Mouse (Mus musculus): Measurements from ENCODE around the gene Mylpf.
A peak's percentile ranks its signal among the peaks of the same experiment; 100 is the strongest.

Gene Mylpf

GRCm38 (mm10) chr7:127207374-127208294 lies 1.1 kb upstream of the Mylpf start:
- peak in 1 of 2 experiments; percentile 69 for DNase-seq

- no peak for DNase-seq
These were observed 466 bp upstream of the Mylpf start, which contains the start of gene Tbc1d10b for GRCm38 (mm10) chr7:127208295-127208552. Gene Tbc1d10b (minus strand): TSS chr7:127208468.

DNA sequence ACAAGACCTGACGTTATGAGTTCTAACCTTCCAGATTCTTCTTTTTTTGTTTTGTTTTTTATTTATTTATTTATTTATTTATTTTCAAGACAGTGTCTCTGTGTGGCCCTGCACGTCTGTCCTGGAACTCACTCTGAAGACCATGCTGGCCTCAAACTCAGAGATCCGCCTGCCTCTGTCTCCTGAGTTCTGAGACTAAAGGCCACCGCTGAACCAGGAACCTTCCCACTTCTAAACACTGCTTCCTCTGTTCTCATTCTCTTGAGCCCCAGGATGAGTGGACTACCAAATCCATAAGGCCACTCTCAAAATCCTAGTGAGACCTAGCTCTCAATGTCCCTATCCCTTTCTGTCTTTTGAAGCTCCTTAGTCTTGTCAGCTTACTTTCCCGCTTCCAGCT lies 1.2 kb downstream of the Mylpf start:
- DNase-seq = peak in 1 of 2 experiments; percentile 18

DNA sequence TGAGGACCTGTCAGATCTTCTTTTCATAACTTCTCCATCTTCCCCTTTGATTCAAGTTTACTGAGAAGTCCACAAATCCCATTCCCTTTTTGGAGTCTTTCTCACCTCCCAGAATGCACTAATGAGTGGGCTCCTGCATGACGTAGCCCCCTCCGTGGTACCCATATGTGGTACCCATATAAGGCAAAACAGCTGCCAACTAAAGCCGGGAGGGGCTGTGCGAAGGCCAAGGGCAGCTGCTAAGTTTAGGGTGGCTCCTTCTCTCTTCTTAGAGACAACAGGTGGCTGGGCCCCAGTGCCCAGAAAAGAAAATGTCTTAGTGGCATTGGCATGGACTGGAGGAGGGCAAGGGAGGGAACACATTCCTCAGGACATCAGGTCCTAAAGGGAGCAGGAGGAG lies 1.6 kb downstream of the Mylpf start:
- peak; percentile 43 to 69 for DNase-seq

DNA sequence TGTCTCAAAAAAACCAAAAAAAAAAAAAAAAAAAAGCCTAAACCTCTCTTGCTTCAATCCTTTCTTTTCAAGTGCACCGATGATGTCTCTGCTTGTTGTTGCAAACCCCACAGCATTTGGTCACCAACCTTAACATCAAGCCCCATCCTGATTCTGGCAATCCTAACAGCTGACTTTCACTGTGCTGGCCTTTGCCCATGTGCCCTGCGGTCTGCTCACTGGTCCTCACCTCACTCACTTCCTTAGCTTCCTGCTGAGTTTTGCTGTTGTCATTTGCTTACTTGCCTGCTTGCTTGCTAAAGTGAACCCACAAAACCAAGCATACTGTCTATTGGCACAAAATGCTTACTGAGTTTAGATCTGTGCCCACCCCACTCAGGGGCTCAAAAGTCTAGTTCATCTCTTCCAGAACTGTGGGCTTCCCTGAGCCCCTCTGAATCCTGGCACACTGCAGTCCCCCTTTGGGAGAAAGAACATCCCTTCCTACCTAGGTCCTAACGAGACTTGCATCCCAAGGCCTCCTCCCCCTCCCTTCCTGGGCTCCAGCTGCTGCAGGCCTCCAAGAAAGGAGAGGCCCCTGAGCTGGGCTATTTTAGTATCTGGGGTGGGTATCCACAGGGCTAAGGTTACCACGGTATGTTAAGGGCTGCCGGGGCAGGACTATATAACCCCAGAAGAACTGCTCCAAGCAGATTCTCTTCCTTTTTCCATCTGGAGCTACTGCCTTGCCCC lies 2.5 kb downstream of the Mylpf start:
- DNase-seq = peak in 1 of 2 experiments; percentile 45

DNA sequence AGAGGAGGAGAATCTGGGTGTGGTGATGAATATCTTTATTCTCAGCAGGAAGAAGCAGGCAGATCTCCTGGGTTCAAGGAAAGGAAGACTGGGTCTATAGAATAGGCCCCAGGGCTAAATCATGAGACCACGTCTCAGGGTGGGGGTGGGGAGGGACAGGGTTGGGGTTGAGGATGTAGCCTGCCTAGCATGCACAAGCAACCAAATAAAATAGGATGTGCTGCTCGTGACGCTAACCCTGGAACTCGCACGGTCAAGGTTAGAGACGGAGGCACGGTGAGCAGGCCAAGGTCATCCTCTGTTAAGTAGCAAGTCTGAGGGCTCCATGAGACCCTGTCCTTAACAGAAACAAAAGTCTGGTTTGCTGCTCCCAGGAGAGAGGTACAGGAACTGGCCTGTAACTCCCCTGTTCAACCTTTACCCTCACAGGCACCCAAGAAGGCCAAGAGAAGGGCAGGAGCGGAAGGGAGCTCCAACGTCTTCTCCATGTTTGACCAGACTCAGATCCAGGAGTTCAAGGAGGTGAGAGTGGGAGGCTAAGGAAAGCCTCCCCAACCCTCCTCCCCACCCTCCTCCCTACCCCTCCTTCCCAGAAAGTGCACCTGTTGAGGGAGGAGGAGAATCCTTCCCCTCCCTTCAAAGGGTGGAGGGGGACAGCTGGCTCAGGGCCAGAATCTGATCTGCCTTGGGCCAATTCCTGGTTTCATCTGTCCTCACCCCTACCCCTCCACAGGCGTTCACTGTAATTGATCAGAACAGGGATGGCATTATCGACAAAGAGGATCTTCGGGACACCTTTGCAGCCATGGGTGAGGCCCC lies 4.0 kb downstream of the Mylpf start:
- DNase-seq = no peak

DNA sequence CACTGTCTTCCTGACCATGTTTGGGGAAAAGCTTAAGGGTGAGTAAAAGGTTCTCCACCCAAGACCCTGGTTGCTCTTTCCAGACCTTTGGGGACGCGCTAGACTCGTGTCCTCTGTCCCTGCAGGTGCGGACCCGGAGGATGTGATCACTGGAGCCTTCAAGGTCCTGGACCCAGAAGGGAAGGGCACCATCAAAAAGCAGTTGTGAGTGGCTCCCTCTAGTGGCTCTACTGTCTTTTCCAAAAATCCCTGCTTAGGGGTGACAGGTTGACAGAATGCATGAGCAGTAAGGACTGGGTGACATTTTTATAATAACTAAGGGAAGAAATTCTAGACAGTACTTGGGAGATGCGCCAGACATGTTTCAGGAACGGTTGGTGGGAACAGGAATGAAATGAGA lies 4.8 kb downstream of the Mylpf start:
- DNase-seq = no peak

GRCm38 (mm10) chr7:127213930-127214329 lies 5.2 kb downstream of the Mylpf start:
- DNase-seq = no peak

DNA sequence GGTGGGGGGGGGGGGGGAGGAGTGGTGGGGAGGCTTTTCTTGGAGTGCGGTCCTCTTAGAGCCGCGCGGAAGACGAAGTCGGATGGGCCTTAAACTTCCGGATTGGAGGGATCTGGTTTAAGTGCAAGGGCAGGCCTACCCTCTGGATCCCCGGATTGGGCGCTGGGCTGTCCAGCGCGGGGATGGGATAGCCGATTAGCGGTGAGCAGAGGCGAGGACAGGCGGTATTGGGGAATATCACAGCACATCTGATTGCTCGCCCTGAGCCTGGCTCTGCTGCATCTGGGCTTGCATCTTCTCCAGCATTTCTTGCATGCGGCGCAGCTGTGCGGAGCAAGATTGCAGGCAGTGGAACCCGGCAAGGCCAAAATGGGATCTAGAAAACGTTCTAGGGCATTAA lies 5.8 kb downstream of the Mylpf start:
- DNase-seq = no peak

DNA sequence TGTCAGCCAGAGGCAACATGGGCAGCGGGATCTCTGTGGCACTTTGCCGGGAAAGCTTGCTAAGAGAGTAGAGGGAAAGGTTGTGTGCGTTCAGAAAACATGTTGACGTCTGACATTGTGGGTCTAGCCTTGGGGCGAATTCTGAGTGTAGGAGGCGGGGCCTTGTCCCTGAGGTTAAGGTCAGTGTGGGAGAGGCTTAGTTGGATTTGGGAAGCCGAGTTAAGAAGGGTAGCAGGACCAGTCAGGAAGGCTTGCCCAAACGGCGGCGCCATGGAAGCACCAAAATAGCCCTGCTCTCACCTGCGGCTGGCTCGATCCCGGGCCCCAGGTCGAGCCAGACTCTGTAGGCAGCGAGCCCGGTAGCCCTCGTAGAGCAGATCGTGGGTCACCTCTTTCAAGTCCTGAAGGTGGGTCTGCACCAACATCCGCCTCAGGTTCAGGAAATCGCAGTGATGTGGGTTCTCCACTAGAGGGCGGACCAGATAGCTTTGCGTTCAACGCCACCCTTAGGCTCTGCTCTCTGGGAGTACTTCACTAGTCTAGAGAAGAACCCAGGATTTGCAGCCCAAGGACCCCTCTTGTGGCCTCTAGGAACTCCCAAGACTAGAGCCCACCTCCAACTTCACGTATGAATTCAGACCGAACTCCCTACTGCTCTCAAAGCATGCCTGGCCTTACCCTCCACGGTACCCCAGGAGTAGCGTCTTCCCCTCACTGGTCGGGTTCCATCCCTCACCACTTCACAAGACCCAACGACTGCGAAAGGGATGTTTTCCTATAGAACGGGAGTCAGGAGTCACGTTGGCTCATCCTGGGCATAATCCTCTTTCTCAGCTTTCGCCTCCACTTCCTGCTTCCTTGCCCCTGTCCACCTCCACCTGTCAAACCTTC lies 6.5 kb downstream of the Mylpf start:
- peak; percentile 71 to 82 for DNase-seq

DNA sequence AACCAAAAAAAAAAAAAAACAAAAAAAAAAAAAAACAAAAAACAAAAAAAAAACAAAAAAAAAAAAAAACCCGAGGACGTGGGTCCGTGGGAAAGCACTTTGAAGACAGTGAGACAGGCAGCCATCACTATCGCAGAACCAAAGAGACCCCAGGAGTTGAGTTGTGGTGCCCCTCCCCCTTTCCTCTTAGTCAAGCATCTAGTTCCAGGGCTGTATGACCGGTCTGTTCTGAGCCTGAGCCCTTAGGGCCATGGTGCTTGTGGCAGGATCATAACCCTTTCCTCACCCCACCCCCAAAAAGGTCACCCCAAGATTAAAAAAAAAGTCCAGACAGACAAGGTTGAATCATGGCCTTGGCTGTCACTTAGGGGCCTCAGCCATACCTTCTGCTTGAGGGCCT lies 7.6 kb downstream of the Mylpf start:
- DNase-seq = no peak

- DNase-seq = peak in 1 of 2 experiments; percentile 38
These were observed 8.8 kb downstream of the Mylpf start for GRCm38 (mm10) chr7:127217475-127217874.

DNA sequence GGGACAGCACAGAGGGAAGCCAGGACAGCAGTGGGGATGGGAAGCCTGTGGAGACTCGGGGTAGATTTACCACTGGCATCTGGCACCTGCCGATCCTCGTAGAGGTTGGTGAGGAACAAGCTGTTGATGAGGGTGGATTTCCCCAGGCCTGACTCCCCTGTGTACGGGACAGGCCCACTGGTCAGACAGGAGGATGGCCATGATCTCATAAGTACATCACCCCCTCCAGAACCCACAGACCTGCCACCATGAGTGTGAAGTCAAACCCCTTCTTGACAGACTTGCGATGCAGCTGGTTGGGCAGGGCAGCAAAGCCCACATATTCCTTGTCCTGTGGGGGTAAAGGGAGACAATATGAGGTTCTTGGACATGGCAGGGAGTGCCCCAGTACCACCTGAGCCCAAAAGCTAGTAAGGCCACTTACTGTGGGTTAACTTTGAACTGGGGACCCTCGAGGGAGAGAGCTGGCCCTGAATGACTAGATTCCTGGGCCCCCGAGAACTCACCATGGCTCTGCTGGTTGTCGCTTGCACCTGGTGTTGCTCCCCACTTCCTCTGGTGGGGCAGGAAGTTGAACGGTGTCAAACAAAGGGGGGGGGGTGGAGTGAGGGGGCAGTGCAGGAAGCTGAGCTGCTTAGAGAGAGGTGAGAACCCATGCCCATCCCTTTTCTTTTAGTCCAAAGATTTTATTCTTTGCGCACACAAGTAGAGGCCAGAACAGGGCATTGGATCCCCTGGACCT lies 9.4 kb downstream of the Mylpf start:
- DNase-seq = peak; percentile 79 to 86

DNA sequence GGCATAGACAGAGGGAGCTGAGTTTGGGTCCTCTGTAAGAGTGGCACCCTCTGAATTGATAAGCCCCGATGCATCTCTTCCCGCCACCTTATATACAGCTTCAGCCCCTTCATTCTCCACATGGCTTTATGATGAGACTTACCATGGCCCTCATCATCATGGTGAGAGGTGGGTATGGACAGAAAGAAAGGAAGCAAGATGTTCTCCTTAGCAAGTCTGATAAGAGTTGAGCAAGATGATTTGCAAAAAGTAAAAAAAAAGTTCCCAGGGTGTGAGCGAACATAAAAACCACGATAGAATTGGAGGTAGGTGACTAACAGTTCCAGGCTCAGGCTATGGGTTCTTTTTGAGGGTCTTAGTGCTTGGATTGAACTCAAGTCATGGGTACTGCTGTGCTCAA lies 10.0 kb downstream of the Mylpf start:
- DNase-seq = no peak

- peak; percentile 31 to 48 for DNase-seq
These were observed 11.8 kb downstream of the Mylpf start for GRCm38 (mm10) chr7:127220440-127220839.

- DNase-seq = no peak
These were observed 14.4 kb downstream of the Mylpf start for GRCm38 (mm10) chr7:127223106-127223505.

GRCm38 (mm10) chr7:127223515-127224478 lies 15.1 kb downstream of the Mylpf start:
- no peak for DNase-seq

GRCm38 (mm10) chr7:127224616-127225015 lies 15.9 kb downstream of the Mylpf start:
- no peak for DNase-seq

DNA sequence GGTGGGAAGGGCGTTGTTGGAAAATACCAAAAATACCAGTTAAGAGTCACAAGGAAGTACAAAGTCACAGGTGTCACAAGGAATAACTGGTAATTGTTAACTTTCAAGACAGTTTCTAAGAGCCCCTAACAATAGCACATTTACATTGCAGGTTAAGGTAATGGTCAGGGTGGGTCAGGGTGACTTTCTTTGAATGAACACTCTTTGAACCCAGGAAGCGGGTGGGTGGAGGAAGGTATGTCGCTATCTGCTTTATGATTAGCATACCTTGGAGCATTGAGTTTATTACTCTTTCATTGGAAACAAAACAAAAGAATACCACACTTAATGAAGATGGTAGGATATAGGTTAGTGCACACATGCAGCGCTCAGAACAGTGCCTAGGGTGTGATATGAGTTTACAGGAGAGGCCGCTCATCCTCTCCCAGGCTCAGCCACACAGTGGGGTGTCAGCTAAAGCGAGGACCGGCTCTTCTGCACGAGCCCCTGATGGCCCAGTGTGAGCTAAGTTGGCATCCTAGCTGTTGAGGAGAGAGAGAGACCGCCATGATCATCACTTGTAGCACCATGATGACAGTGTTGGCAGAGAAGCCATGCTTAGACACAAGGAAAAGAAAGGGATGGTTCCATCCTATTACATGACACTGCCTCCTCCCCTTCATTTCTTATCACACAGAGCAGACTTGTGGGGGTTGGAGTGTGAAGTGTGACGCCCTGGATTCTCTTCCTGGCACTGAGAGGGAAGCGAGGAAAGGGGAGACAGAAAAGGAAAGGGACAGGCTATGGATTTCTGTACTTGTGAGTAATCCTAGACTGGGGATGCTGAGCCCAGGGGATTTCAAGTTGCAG lies 16.7 kb downstream of the Mylpf start:
- no peak for DNase-seq

Measured in thymus, postnatal 36 days (tissue).